Mouse (Mus musculus) limb, embryonic 13.5 days (tissue): ENCODE measurements around the gene Itga9. TPM values are rescaled to one million over a fixed set of nuclear protein-coding genes. Genes with fewer than 3 reads are reported as not detected.

Source experiments
- ATAC-seq: fragments of 200-750 bp; cut with Nextera tagmentation; 2 replicates; pipeline ENCODE4 v1.8.0; 2017; ENCODE audit warnings: low read depth, moderate number of reproducible peaks, moderate TSS enrichment; ENCODE audit not compliant: low FRiP score
- H3K27ac ChIP-seq: fragments of 300-500 bp; sonication (generic); 2 replicates; pipeline ENCODE4 v1.5.1; 2015; ENCODE audit warnings: inconsistent platforms, mild to moderate bottlenecking, moderate library complexity
- H3K27me3 ChIP-seq: fragments of 300-500 bp; sonication (generic); 2 replicates; pipeline ENCODE4 v1.6.1; 2015; ENCODE audit warnings: mild to moderate bottlenecking, inconsistent platforms
- H3K36me3 ChIP-seq: fragments of 300-500 bp; sonication (generic); 2 replicates; pipeline ENCODE4 v1.6.1; 2015; ENCODE audit warnings: inconsistent platforms, mild to moderate bottlenecking, moderate library complexity
- H3K4me1 ChIP-seq: fragments of 300-500 bp; sonication (generic); 2 replicates; pipeline ENCODE4 v1.6.1; 2015; ENCODE audit warnings: inconsistent platforms
- H3K4me2 ChIP-seq: fragments of 300-500 bp; sonication (generic); replicated peaks from 2 replicates; pipeline ENCODE4 v1.6.1; 2015; ENCODE audit warnings: inconsistent platforms, mild to moderate bottlenecking, moderate library complexity
- H3K4me3 ChIP-seq: fragments of 300-500 bp; sonication (generic); 2 replicates; pipeline ENCODE4 v1.5.1; 2015; ENCODE audit warnings: moderate library complexity, mild to moderate bottlenecking, inconsistent platforms
- H3K9ac ChIP-seq: fragments of 300-500 bp; sonication (generic); 2 replicates; pipeline ENCODE4 v1.6.1; 2015; ENCODE audit warnings: mild to moderate bottlenecking, inconsistent platforms
- H3K9me3 ChIP-seq: fragments of 300-500 bp; sonication (generic); 2 replicates; pipeline ENCODE4 v1.6.1; 2016; ENCODE audit warnings: inconsistent platforms
- WGBS: fragments of 180-500 bp; shearing (Covaris S2); methylation state at CpG from one replicate; pipeline ENCODE4 v1.1.7; 2015; 5-methylcytosine and 5-hydroxymethylcytosine counted together
- polyA plus RNA-seq: library from polyadenylated mRNA; unstranded; fragments of >200 nt; fragmentation: Nextera tagmentation; extraction: Ambion mirVana; gene quantifications from 2 replicates; pipeline ENCODE4 v1.2.1, GENCODE M21; 2015

Itga9 gene
- polyA plus RNA-seq, 1 experiment from 2014 or later = 9.1 TPM

DNA sequence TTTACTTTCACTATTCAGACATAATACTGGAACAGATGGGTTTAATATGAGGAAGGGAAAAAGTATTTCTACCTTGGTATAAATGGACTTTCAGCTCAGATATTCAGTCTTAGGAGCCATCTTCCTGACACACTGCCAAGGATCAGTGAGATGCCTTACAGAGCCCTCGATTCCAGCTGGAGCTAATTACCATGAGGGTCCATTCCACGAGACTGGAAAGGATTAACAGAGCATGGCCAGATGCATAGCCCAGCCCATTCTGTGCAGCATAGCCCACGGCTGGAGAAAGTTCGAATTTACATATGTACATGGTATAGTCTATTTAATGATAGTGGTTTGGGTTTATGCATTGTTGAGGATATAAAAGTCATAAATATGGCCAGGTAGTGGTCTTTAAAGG is 188.8 kb downstream of the Itga9 start:
- 19% methylated on average over 4 of the region's 4 CpGs for WGBS
- H3K9me3 ChIP-seq = no peaks in the 10 kb centered on the region
- no peak overlapping the region for H3K4me2 ChIP-seq
- H3K9ac ChIP-seq = no peak overlapping the region
- no peaks in the 10 kb centered on the region for H3K36me3 ChIP-seq
- H3K27me3 ChIP-seq = no peaks in the 10 kb centered on the region
- peak overlapping the region; percentile 63; the same call in 1 of the 2 replicates for H3K27ac ChIP-seq
- peaks cover 36% of the 10 kb centered on the region for H3K4me1 ChIP-seq
- H3K4me3 ChIP-seq = no peak overlapping the region
- peak; percentile 12; the same call in 1 of the 2 replicates for ATAC-seq

DNA sequence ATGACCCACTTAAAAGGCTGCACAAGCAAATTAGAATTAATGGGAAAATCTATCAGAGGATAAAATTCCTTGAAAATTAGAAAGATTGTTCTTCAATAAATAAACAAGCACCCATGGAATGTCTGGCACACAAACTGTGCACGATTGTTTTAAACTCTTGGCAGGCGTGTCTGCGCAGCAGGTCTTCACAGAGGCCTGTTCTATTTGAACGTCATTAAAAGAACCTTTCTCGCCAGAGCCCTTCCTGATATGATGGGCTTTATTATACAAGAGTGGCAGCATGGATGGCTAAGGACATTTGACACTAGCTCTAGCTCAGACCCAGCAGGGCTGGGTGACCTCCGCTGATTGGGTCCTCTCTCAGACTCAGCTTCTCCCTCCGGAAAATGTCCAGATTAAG is 192.6 kb downstream of the Itga9 start:
- H3K4me1 ChIP-seq = peaks cover 35% of the 10 kb centered on the region
- H3K4me2 ChIP-seq = no peak overlapping the region
- no peak overlapping the region for H3K27ac ChIP-seq
- no peaks in the 10 kb centered on the region for H3K27me3 ChIP-seq
- no peaks in the 10 kb centered on the region for H3K9me3 ChIP-seq
- no peak for ATAC-seq
- 61% methylated on average over 7 of the region's 7 CpGs for WGBS
- no peak overlapping the region for H3K4me3 ChIP-seq
- no peak overlapping the region for H3K9ac ChIP-seq
- no peaks in the 10 kb centered on the region for H3K36me3 ChIP-seq

DNA sequence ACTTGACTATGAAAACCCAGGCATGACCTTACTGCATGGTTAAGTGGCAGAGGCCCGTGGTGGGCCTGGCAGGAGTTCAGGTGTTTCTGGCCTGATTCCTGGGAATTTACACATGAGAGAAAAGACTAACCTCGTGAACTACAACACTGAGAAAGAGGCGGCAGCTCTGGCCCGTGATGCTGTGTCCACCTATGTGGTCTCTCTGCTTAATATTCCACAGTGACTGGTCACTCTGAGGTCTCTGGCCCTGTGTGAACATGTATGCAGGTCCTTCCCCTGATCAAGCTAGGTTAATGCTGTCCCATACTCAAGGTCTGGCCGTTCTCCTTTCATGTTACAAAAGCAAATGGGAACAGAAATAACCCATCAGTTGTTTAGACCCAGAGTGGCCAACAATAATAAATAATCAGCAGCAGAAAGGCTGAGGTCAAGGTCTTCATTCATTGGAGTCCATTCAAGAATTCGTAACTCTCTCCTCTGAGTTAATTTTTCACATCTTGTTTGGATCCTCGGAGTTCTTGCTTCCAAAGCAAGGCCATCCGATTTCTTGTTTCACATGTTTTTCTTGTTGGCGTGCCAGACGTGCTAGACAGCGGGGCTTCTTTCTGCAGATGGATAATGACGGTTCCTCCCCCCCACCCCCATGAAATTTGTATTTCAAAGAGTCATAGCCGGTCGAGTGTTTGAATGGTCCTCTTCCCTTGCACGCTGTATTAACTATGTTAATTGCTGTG is 194.9 kb downstream of the Itga9 start:
- no peak overlapping the region for H3K27ac ChIP-seq
- H3K9me3 ChIP-seq = no peaks in the 10 kb centered on the region
- no peak overlapping the region for H3K9ac ChIP-seq
- WGBS = 64% methylated on average over 15 of the region's 15 CpGs
- H3K27me3 ChIP-seq = no peaks in the 10 kb centered on the region
- no peak overlapping the region for H3K4me2 ChIP-seq
- no peaks in the 10 kb centered on the region for H3K36me3 ChIP-seq
- peaks cover 20% of the 10 kb centered on the region for H3K4me1 ChIP-seq
- ATAC-seq = no peak
- H3K4me3 ChIP-seq = no peak overlapping the region

DNA sequence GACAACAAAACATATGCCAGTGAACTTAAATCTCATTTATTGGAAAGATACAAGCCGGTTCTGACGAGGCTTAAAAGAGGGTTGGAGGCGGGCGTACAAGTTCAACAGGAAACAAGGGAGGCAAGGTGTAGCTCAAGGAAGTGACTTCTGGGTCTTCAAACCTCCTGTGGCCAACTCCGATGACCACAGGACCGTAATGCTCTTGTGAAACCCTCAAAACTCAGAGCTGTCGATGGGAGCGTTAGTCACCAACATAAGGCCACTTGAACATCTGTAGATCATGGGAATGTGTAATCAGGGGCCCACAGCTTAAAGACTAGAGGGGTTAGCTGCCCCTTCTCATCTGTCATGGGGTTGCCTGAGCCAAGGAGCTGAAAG is 195.4 kb downstream of the Itga9 start:
- Histone ChIP-seq H3K9me3 (no peaks in the 10 kb centered on the region), H3K27ac (no peak overlapping the region), H3K27me3 (no peaks in the 10 kb centered on the region), H3K4me1 (peaks cover 20% of the 10 kb centered on the region), H3K4me2 (no peak overlapping the region), H3K36me3 (no peaks in the 10 kb centered on the region), H3K4me3 (no peak overlapping the region), H3K9ac (no peak overlapping the region)
- WGBS = 85% methylated on average over 8 of the region's 8 CpGs
- ATAC-seq = no peak

DNA sequence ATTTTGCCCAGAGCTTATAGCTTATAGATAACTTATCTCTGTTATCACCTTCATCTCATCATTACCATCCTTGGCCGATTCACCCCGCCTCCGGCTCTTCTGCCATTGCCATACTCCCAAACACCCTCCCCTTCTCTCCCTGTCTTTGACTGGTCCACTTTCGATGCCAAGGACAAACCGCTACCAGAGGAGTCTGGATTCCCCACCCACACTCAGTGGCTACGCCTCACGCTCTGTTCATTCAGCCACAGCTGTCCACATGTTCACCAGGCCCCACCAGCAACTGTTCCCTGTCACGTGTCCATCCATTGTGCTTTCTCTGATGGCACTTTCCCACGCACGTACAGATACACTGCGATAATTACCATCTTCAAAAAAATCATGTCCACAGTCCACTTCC is 195.9 kb downstream of the Itga9 start:
- Histone ChIP-seq H3K9ac (no peak overlapping the region), H3K4me1 (peaks cover 20% of the 10 kb centered on the region), H3K27ac (no peak overlapping the region), H3K36me3 (no peaks in the 10 kb centered on the region; the same call in 1 of the 2 replicates), H3K4me2 (no peak overlapping the region), H3K9me3 (no peaks in the 10 kb centered on the region), H3K27me3 (no peaks in the 10 kb centered on the region), H3K4me3 (no peak overlapping the region)
- ATAC-seq = no peak
- 95% methylated on average over 11 of the region's 11 CpGs for WGBS

DNA sequence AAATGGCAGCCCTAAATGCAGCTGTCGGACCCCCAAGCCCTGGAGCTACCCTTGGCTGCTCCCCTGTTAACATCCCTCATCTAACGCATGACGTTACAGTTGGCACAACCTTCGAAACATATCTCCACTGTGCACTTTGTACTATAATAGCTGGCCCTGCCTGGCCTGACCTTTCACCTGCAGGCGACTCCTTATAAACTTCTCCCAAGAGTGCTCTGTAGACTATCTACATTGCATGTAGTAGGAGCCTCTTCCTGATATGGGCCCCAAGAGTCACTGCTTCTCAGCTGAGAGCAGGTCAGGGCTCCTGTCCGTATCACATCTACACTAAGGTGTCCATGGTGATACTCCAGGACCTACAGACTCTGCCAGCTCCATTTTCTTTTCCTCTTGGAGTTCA is 199.2 kb downstream of the Itga9 start:
- WGBS = 89% methylated on average over 6 of the region's 6 CpGs
- peaks cover 20% of the 10 kb centered on the region for H3K36me3 ChIP-seq

DNA sequence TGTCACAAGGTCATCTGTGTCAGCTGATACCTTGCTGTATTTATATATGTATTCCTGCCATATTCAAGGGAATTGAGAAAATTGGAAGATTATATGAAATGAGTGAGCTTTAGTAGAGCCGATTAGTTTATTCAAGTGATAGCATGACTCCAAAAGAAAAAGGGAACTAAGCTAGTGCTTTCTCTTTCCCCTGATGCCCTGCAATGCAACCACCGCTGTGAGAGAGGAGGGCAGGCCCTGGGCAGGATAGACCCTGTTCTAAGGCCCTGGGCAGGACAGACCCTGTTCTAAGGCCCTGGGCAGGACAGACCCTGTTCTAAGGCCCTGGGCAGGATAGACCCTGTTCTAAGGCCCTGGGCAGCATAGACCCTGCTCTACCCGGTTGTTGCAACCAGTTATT is 201.2 kb downstream of the Itga9 start:
- no peak for ATAC-seq
- Histone ChIP-seq H3K27me3 (no peaks in the 10 kb centered on the region), H3K36me3 (peaks cover 20% of the 10 kb centered on the region), H3K4me2 (no peak overlapping the region), H3K27ac (no peak overlapping the region), H3K4me3 (no peak overlapping the region), H3K9ac (no peak overlapping the region), H3K9me3 (no peaks in the 10 kb centered on the region), H3K4me1 (peaks cover 15% of the 10 kb centered on the region)
- WGBS = 90% methylated on average over 3 of the region's 3 CpGs

More for the DNA sequence above, 199.2 kb downstream of the Itga9 start:
- no peak overlapping the region for H3K4me2 ChIP-seq
- ATAC-seq = no peak
- no peak overlapping the region for H3K27ac ChIP-seq
- no peak overlapping the region for H3K9ac ChIP-seq
- peaks cover 10% of the 10 kb centered on the region; the same call in 1 of the 2 replicates for H3K4me1 ChIP-seq
- no peak overlapping the region for H3K4me3 ChIP-seq
- no peaks in the 10 kb centered on the region for H3K9me3 ChIP-seq
- no peaks in the 10 kb centered on the region for H3K27me3 ChIP-seq

DNA sequence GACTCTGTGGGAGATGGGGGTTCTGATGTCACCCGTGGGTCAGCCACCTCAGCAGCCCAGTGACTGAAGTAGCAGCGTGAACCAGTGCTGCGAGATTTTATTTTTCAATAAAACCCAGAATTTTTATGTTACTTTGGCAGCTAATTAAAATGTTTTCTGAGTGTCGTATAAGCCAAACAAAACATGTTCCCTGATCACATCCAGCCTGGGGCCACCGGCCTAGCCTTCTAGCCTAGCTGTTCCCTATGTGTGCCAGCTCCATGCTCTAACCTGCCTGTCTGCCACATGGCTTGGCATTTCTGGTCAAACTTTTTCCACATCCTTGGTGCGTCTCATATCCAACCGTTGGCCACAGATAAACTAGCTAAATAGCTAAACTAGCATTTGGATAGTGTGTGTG is 205.7 kb downstream of the Itga9 start:
- no peak overlapping the region for H3K9ac ChIP-seq
- no peaks in the 10 kb centered on the region for H3K27me3 ChIP-seq
- H3K27ac ChIP-seq = peak overlapping the region; percentile 18; the same call in 1 of the 2 replicates
- WGBS = 44% methylated on average over 7 of the region's 7 CpGs
- peaks cover 39% of the 10 kb centered on the region for H3K4me1 ChIP-seq
- ATAC-seq = peak; percentile 34; the same call in 1 of the 2 replicates
- peaks cover 20% of the 10 kb centered on the region for H3K36me3 ChIP-seq
- H3K4me3 ChIP-seq = no peak overlapping the region
- no peak overlapping the region for H3K4me2 ChIP-seq
- 0 out of 2 replicates have a peak, but pooled peaks cover 3% of the 10 kb centered on the region for H3K9me3 ChIP-seq

DNA sequence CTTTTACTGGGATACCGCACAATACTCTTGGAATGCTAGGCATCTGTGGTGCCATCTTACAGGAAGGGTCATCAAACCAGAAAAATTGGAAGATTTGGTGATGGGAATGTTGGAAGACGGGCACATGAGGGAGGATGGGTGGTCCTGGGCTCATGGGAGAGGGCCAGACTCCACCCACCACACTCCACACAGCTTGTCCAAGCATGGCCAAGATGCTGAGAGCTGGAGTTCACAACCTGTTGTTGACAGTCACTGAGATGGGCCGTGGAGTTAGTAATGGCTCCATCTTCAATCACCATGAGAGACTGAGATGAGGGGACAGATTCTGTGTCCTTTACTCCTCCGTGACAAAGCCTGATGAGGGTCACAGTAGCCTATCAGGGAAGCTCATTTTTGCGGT is 207.0 kb downstream of the Itga9 start:
- Histone ChIP-seq H3K36me3 (peaks cover 13% of the 10 kb centered on the region), H3K27me3 (no peaks in the 10 kb centered on the region), H3K4me1 (peaks cover 52% of the 10 kb centered on the region), H3K9me3 (0 out of 2 replicates have a peak, but pooled peaks cover 3% of the 10 kb centered on the region), H3K9ac (no peak overlapping the region), H3K27ac (no peak overlapping the region), H3K4me3 (no peak overlapping the region), H3K4me2 (no peak overlapping the region)
- ATAC-seq = no peak
- 85% methylated on average over 5 of the region's 5 CpGs for WGBS

DNA sequence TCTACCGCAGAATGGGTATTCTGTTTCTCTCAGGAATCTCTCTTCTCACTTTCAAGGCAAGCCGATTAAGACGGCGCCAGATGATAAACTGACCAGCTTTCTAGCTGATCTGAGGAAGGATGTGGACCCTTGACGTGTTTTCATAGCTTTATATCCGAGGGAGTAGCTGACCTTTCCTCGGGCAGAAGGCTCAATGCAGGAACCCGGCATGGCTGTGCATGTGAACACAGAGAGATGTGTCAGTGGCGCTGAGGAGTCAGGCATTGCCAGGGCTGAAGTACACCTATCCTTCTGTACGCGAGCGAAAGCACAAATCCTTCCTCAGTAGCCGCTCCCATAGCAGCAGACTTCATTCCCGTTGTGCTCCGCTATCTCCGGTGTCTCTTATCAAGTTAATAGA is 207.6 kb downstream of the Itga9 start:
- H3K4me3 ChIP-seq = no peak overlapping the region
- H3K36me3 ChIP-seq = peaks cover 9% of the 10 kb centered on the region
- no peak for ATAC-seq
- H3K9me3 ChIP-seq = 0 out of 2 replicates have a peak, but pooled peaks cover 3% of the 10 kb centered on the region
- 62% methylated on average over 16 of the region's 16 CpGs for WGBS
- H3K4me1 ChIP-seq = peaks cover 56% of the 10 kb centered on the region
- no peak overlapping the region for H3K27ac ChIP-seq
- H3K9ac ChIP-seq = no peak overlapping the region
- no peaks in the 10 kb centered on the region for H3K27me3 ChIP-seq
- H3K4me2 ChIP-seq = no peak overlapping the region

DNA sequence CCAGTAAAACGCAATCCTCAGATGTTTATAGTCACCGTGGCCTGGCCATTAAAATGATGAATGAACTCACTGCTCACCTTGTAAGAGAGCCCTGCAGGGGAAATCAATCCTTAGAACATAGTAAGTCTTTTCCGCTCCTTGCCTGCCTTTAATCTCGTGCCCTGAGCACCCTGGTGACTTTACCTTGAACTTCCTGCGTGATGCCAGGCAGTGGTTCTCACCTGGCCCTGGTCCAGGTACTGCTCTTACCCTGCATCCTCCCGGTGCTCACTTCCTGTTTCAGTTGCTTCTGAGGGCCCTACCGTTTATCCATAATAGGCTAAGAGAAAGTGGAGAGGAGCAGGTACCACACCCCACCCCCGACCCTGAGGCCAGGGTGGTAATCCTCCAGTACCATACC is 208.0 kb downstream of the Itga9 start:
- no peak overlapping the region for H3K4me3 ChIP-seq
- H3K9ac ChIP-seq = no peak overlapping the region
- no peak for ATAC-seq
- no peaks in the 10 kb centered on the region for H3K27me3 ChIP-seq
- H3K9me3 ChIP-seq = 0 out of 2 replicates have a peak, but pooled peaks cover 3% of the 10 kb centered on the region
- 27% methylated on average over 8 of the region's 8 CpGs for WGBS
- H3K4me2 ChIP-seq = no peak overlapping the region
- peaks cover 9% of the 10 kb centered on the region for H3K36me3 ChIP-seq
- H3K4me1 ChIP-seq = peaks cover 56% of the 10 kb centered on the region
- H3K27ac ChIP-seq = no peak overlapping the region; the same call in 1 of the 2 replicates

DNA sequence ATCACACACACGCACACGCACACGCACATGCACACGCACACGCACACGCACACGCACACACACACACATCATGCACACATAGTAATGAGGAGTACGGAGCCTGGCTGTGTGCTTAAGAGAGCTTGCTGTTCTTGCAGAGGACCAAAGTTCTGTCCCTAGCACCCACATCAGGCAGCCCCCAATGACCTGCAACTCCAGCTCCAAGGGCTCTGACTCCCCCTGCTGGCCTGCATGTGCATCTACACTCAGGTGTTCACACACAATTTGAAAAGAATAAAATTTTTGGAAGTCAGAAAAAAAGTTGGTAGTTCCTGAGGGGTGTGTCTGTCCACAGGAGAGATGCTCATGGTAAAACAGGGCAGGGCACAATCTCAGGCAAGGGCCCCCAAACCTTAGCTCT is 209.1 kb downstream of the Itga9 start:
- no peak for ATAC-seq
- 97% methylated on average over 8 of the region's 8 CpGs for WGBS
- H3K9me3 ChIP-seq = 0 out of 2 replicates have a peak, but pooled peaks cover 3% of the 10 kb centered on the region
- no peaks in the 10 kb centered on the region for H3K27me3 ChIP-seq
- H3K36me3 ChIP-seq = no peaks in the 10 kb centered on the region
- no peak overlapping the region for H3K9ac ChIP-seq
- H3K4me3 ChIP-seq = no peak overlapping the region
- H3K4me1 ChIP-seq = peaks cover 56% of the 10 kb centered on the region
- no peak overlapping the region; the same call in 1 of the 2 replicates for H3K27ac ChIP-seq
- no peak overlapping the region for H3K4me2 ChIP-seq

DNA sequence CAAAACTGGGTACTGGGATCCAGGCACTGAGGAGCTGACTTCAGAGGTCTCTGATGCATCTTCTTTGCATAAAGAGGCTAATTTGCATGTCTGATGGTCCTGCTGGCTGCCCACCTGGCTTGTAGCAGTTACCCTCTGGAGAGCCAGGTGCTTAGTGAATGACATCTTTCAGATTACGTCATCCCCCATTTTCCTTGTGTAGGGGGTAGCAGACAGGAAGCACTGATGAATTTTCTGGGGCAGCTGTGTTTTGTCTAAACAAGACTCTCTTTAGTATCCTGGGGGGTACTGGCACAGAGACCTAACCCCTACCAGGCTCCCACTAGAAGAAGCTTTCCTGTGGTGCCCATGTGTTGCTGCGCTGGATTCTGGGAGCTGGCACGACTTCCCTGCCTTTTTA is 212.0 kb downstream of the Itga9 start:
- H3K4me1 ChIP-seq = peaks cover 64% of the 10 kb centered on the region
- H3K4me3 ChIP-seq = no peak overlapping the region
- no peaks in the 10 kb centered on the region for H3K27me3 ChIP-seq
- H3K27ac ChIP-seq = no peak overlapping the region
- no peaks in the 10 kb centered on the region for H3K36me3 ChIP-seq
- no peak overlapping the region for H3K9ac ChIP-seq
- 0 out of 2 replicates have a peak, but pooled peaks cover 3% of the 10 kb centered on the region for H3K9me3 ChIP-seq
- no peak overlapping the region for H3K4me2 ChIP-seq
- WGBS = 57% methylated on average over 3 of the region's 3 CpGs
- ATAC-seq = no peak
